Mouse (Mus musculus) olfactory bulb, adult 2 months (tissue): ENCODE data around the gene Mllt3.

Source experiments
- CTCF ChIP-seq: fragments of 200-500 bp; IDR thresholded peaks from 2 replicates; pipeline ENCODE4 v1.5.1; 2012; ENCODE audit warnings: low read depth, mild to moderate bottlenecking, low read length, moderate library complexity; ENCODE audit not compliant: insufficient read depth
- POLR2A ChIP-seq: fragments of 200-500 bp; IDR thresholded peaks from 2 replicates; pipeline ENCODE4 v1.6.1; 2012; ENCODE audit warnings: mild to moderate bottlenecking, low read depth, low read length, moderate library complexity; ENCODE audit not compliant: insufficient read depth

DNA sequence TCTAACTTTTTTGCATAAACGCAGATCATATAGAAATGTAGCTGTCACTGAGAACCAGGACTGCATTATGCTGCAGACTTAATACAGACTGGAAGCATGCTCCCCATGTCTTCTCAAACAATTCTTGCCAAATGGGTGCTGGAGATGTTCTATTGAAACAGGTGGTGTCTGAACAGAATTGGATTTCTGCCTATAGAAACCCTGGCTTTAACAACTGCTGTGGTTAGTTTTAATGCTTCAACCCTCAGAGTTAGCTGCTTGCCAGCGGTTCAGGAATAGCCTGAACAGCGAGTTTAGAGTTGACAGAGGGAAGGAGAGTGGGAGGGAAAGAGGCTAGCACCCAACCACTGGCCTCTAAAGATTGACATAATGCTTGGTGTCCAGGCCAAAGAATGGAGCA, 166.6 kb downstream of the Mllt3 start:
- TF ChIP-seq POLR2A, result no peak
- TF ChIP-seq CTCF, result no peak
